8 mouse cellular contexts compared by ENCODE assay signal in the genomic region with DNA sequence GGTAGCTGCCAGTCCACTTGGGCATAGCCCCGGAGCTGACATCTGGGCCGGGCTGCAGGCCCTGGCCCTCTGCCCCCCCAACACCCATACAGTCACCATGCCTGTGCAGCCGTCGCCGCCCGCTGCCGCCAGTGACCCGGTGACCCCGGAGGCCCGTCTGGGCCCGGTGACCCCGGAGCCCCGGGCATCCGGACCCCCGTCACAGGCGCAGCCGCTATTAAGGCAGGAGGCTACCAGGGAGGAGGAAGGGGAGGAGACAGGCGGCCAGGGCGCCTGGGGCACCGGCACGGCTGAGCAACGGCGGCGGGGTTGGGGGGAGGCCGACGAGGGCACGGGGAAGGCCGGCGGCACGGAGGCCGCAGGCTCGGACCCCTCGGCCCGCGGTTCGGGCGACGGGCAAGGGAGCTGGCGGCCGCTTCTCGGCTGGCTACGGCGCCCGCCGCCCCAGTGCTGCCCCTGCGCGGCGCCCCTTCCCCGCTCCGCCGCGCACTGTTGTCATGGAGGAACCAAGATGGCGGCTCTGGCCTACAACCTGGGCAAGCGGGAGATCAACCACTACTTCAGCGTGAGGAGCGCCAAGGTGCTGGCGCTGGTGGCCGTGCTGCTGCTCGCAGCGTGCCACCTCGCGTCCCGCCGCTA. TPM values are rescaled to one million over a fixed set of nuclear protein-coding genes. Genes with fewer than 3 reads are reported as not detected.
DNase-seq lines count a peak whose midpoint lies in the region; ATAC-seq and TF ChIP-seq lines count a peak whose summit lies in the region.

Gene Casd1 (plus strand): TSS at position 182 of the 639 bp plus-strand sequence.

- peak within 1 kb of the TSS; percentile 86 for H3K4me3 ChIP-seq in G1E (ENCODE audit: low read depth, low read length)
- H3K4me3 ChIP-seq in forebrain, postnatal 0 days (ENCODE audit: low read depth, low read length): peak within 1 kb of the TSS; percentile 72

- H3K9me3 ChIP-seq in G1E (replicated peaks): no peaks in the 10 kb centered on the region
- H3K9me3 ChIP-seq in forebrain, postnatal 0 days (ENCODE audit: low read length): no peaks in the 10 kb centered on the region

- intact Hi-C loops in heart, postnatal 36 days (cut with DNase I): loop anchor here (5.0 to 10.0 kb wide), 5 partner anchors 147 to 782 kb away; partner anchors contain the start of genes Asb4, Peg10, Pon2 and Ppp1r9a

- no peak for TF ChIP-seq CTCF in G1E (IDR thresholded peaks at IDR 0.05; ENCODE audit: low read depth, low read length)
- TF ChIP-seq CTCF in forebrain, postnatal 0 days (IDR thresholded peaks at IDR 0.05; ENCODE audit: low read depth): peak; percentile 27; the same call in 1 of the 2 replicates

- H3K9ac ChIP-seq in forebrain, postnatal 0 days: peak within 1 kb of the TSS; percentile 98

- peak; percentile 61 for DNase-seq in G1E (ENCODE audit: low spot score)
- peak; percentile 58 to 78 for DNase-seq in cerebellum, adult 18-20 months
- DNase-seq in forebrain, postnatal 0 days: peak; percentile 84
- DNase-seq in heart, postnatal 36 days: peak; percentile 62 to 85
- peak; percentile 42 for DNase-seq in layer of hippocampus, adult 9-11 months
- DNase-seq in lung, postnatal 14 days: peak; percentile 60
- peak; percentile 76 for DNase-seq in ovary, postnatal 36 days (ENCODE audit: low spot score)
- peak; percentile 79 for DNase-seq in thymus, postnatal 4 days

- peaks cover 27% of the 10 kb centered on the region for H3K4me1 ChIP-seq in G1E (ENCODE audit: insufficient read depth, low read depth, low read length)
- peaks cover 12% of the 10 kb centered on the region; the same call in 1 of the 2 replicates for H3K4me1 ChIP-seq in forebrain, postnatal 0 days (ENCODE audit: insufficient read depth)

- ATAC-seq in G1E (ENCODE audit: extremely low read depth, insufficient number of reproducible peaks, low FRiP score, poor library complexity, severe bottlenecking): peak; percentile 58
- ATAC-seq in forebrain, postnatal 0 days: peak; percentile 92

- H3K36me3 ChIP-seq in G1E (replicated peaks): peaks cover 7% of the 10 kb centered on the region
- no peaks in the 10 kb centered on the region for H3K36me3 ChIP-seq in forebrain, postnatal 0 days (ENCODE audit: insufficient read depth)

- peak within 1 kb of the TSS; percentile 92 for H3K27ac ChIP-seq in forebrain, postnatal 0 days (ENCODE audit: low read depth, low read length)

- peaks cover 3% of the 10 kb centered on the region; the same call in 1 of the 2 replicates for H3K27me3 ChIP-seq in G1E (ENCODE audit: insufficient read depth, low read length)
- no peaks in the 10 kb centered on the region for H3K27me3 ChIP-seq in forebrain, postnatal 0 days (ENCODE audit: insufficient read depth, low read length)

- H3K4me2 ChIP-seq in forebrain, postnatal 0 days (ENCODE audit: low read depth): peak within 1 kb of the TSS; percentile 99

- under 1% methylated on average over 57 of the region's 64 CpGs for WGBS in forebrain, postnatal 0 days

RNA-seq across cellular contexts. Expression of gene Casd1, which starts in this region (rescaled TPM):
- 32.0 and 35.0 TPM in 2 replicates for total RNA-seq in G1E (2014; fragmentation: Nextera tagmentation)
- 47.6 and 51.0 TPM in 2 replicates for total RNA-seq in G1E (2017)
- 8.9 and 10.9 TPM in 2 replicates for polyA plus RNA-seq in G1E (2012)
- total RNA-seq in forebrain, postnatal 0 days (2014; rRNA removed): 77.9 and 90.3 TPM in 2 replicates
- 27.0 and 38.7 TPM in 2 replicates for polyA plus RNA-seq in forebrain, postnatal 0 days (2015; fragmentation: Nextera tagmentation; extraction: Ambion mirVana)
- 10 to 100 TPM; 24.4 to 27.3 TPM for total RNA-seq in heart, postnatal 36 days (2021)

Comparison
In these comparisons a context has a peak if more than half of its experiments do, and no peak if none do; other contexts are left out.
1. Peak in every context shown above with its lines: DNase-seq, ATAC-seq, H3K4me3 ChIP-seq and H3K27ac ChIP-seq.